Mouse (Mus musculus) cerebellum, adult 11-12 months (tissue): Measurements from ENCODE around the gene Traf3ip1.
A peak's percentile ranks its signal among the peaks of the same experiment; 100 is the strongest.

Experiments used
- DNase-seq: peaks from one replicate; pipeline ENCODE4 v3.0.0; 2022

The Traf3ip1 gene

DNA sequence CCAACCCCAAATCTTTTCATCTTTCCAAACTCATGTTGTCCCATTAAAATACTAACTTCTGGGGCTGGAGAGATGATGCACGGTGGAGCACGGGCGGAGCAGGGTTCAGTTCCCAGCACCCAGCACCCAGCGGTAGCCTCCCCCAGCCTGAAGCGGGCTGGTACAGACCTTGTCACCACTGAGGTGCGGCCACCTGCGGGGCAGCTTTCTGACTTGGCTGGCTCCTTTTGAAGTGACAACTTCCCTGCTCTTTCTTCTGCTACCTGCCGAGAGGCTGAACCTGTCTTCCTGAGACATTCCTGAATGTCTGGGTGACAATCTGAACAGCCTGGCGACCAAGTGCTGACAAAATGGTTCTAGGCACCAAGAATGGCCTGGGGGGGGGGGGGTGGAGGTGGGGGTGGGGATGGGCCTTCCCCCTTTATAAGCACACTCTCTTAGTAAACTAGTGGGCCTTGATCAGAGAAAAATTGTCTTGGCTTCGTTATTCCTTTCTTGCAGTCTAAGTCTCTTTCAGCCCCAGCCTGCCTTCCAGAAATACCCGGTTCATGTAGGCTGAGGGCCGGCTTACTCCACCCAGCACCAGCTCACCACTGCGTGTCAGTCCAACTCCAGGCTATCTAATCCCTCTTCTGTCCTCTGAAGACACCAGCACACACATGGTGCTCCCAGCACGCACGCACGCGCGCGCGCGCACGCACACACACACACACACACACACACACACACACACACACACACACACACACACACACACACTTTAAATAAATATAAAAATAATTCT is 43.5 kb downstream of the Traf3ip1 start:
- no peak for DNase-seq

- DNase-seq = no peak
These were observed 44.1 kb downstream of the Traf3ip1 start for GRCm38 (mm10) chr1:91538570-91538929.

- DNase-seq = no peak
These were observed 44.8 kb downstream of the Traf3ip1 start for GRCm38 (mm10) chr1:91539246-91539645.

GRCm38 (mm10) chr1:91539704-91540270 is 45.3 kb downstream of the Traf3ip1 start:
- peak; percentile 67 for DNase-seq

- peak; percentile 92 for DNase-seq
These were observed 45.9 kb downstream of the Traf3ip1 start, which contains the start of gene Asb1 for GRCm38 (mm10) chr1:91540271-91540826. Asb1 (plus strand) TSS chr1:91540544.

DNA sequence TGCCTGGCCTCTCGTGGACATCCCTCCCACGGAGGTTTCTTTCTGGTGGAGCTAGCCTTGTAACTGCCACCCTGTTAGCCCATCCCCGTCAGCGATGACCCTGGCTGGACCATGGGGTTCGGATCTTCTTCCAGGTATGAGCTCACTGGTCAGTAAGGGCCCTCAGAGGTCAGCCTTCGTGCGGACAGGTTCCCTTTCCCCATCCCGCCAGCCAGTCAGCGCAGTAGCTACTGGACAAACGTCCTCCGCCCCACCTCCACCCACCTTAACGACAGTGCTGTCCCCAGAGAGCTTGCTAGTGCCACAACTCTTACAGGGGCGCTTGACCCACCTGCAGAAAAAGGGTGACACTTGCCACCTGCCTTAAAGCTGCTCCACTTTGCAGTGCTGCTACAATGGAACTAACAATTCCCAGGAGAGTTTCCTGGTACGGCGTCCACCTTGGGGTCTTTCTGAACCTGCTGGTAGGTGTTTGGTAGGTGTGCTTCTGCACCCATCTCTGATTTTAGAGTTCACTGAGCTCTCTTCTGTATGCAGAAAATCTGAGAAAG is 46.7 kb downstream of the Traf3ip1 start:
- DNase-seq = peak; percentile 38

DNA sequence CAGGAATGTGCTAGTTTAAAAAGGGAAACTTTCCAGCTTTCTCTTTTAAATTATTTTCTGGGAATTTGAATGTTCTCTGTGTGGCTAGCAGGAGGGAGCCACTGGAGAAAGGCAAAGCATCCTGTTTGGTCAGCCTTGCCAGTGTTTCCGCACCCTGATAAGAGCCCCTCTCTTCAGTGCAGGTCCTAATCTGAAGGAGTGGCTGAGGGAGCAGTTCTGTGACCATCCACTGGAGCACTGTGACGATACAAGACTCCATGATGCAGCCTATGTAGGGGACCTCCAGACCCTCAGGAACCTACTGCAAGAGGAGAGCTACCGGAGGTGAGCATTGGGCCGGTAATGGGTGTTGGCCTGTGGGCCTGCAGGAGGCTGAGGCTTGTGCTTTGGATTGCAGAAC is 49.5 kb downstream of the Traf3ip1 start:
- DNase-seq = no peak

DNA sequence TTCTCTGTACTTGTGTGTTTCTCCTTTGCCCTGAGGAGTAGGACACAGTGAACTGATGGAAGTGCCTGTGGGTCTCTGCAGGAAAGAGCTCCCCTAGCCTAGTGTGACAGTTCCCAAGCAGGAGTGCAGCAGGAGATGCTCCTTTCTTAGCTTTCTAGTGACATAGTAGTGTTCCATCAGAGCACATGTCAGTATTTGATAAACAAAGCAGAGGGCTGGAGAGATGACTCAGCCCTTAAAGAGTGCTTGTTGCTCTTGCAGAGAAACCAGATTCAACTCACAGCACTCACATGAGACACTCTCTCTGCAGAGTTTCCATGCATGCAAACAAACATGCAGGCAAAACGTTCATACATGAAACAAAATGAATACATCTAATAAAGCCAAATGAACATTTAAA is 50.8 kb downstream of the Traf3ip1 start:
- DNase-seq = no peak

DNA sequence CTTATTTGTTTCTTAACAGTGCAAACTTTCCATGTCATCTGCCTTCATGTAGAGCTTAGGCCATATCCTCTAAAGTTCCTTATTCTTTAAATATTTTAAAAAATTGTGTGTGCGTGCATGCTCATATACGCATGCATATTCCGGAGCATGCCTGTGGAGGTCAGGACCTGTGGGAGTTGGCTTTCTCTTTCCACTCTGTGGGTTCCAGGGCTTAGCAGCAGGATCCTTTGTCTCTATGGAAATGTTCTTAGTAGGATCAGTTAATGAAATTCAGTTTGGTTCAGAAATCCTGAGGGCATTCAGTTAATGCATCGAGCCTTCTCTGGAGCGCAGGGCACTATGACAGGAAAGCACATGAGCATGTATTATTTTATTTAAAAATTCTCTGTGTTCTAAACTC is 53.1 kb downstream of the Traf3ip1 start:
- no peak for DNase-seq

DNA sequence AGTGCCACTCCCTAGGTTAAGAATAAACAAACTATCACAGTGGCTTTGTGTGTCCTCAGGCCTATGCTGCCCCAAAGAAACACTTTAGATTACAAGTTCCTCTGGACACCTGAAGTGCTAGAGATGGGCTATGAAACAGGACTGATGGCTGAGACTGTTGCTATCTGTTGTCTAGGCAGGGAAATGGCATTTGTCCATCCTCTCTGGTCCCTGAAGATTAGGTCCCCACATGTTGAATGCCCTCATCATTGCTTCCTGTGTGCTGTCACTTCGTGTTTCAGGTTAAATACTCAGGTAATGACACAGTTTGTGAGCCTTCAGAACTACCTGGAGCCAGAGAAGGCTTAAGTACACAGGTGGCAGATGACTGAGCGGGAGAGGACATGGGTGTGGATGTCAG is 54.6 kb downstream of the Traf3ip1 start:
- DNase-seq = no peak

DNA sequence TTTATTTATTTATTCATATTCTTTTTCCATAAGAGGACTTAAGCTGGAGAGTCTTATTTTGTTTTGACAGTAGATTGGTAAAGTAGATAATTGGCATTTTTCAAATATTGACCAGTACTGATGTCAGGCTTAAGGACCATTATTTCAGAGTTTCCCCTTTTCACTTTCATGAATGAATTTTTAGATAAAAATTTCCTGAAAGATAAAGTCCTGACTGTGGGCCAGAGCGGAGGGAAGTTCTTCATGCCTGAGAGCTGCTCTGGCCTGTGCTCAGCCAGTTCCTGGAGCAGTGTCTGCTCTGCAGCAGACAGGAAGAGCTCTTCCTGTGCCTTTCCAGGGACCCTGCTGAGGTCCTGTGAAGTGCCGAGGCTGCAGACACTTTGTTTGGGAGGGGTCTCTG is 62.7 kb downstream of the Traf3ip1 start:
- DNase-seq = no peak

GRCm38 (mm10) chr1:91561226-91561625 is 66.8 kb downstream of the Traf3ip1 start:
- DNase-seq = no peak

DNA sequence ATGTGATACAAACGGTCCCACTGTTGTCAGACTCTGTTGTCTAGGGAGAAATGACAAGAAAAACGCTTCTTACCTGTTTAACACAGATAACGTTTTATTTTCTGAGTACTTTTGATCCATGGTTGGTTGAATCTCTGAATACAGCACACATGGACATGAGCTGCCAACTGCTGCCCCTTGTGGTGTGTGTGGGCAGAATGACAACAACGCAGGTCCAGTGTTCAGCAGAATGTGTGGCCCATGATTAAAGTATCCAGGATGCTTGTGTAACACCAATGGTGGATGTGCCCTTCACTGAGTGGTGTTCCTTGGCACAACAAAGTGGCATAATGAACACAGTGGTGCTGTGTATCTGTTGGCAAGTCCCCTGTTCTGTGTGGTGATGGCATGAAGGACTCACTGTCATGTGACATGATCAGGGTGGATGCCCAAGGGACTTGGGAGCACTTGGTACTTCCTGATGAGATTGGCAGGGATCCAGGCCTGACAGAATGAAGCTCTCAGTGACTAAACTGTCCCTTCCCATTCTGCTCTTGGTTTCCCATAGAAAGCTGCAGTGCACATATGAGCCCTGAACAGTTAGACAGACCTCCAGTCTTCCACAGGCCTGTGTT is 68.6 kb downstream of the Traf3ip1 start:
- no peak for DNase-seq

DNA sequence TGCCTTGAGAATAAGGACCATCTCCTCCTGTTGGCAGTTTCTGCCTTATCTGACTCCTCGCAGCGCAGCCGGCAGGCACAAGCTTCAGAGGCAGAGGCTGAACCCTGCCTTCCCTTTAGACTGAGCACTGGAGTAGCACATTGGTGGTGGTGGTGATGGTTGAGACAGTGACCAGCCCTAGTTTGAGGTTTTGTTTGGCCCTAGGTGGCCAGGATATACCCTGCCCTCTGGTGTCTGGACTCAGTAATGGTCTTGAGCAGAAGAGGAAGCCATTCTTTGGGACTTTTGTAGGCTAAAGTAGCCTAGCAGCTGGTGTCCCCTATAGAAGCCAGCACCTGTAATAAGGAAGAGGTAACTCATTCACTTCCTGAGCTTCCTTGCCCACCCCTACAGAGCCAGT is 69.6 kb downstream of the Traf3ip1 start:
- no peak for DNase-seq

DNA sequence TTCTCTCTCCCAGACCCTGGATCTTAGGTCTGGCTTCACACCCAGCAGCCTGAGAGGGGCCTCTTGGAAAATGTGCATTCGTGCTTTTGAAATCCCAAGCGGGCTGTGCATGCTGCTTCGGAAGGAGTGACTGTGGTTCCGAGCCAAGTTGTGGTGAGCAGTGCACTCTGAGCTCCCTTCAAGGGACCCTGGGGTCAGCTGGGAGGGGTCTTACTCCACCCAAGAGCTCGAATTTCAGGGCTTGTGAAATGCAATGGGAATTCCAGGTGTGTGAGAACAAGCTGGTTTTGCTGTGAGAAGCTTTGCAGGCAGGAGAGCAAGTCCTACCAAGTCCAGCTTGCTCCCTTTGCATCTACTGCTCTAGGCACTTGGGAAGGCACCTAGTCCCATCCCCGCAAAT is 70.2 kb downstream of the Traf3ip1 start:
- no peak for DNase-seq

GRCm38 (mm10) chr1:91567269-91567668 is 72.8 kb downstream of the Traf3ip1 start:
- DNase-seq = no peak

- DNase-seq = no peak
These were observed 78.0 kb downstream of the Traf3ip1 start for GRCm38 (mm10) chr1:91572458-91572857.

- no peak for DNase-seq
These were observed 79.8 kb downstream of the Traf3ip1 start for GRCm38 (mm10) chr1:91574208-91574607.

- no peak for DNase-seq
These were observed 83.6 kb downstream of the Traf3ip1 start for GRCm38 (mm10) chr1:91577883-91578517.
